Mouse (Mus musculus): ENCODE results near the gene Erbb3. TPM values are rescaled to one million over a fixed set of nuclear protein-coding genes. Genes with fewer than 3 reads are reported as not detected.

Erbb3 gene
- total RNA-seq, 2 experiments from 2014 or later, result 2.1 TPM

GRCm38 (mm10) chr10:128613154-128613440 lies 23.6 kb upstream of the Erbb3 start:
- ATAC-seq (replicated peaks; ENCODE audit: poor library complexity), result peak; percentile 36

GRCm38 (mm10) chr10:128612433-128613153 lies 23.1 kb upstream of the Erbb3 start:
- peak; percentile 99 for ATAC-seq (replicated peaks; ENCODE audit: poor library complexity)

- no peak for ATAC-seq (replicated peaks; ENCODE audit: poor library complexity)
Observed at GRCm38 (mm10) chr10:128606483-128606882, 17.0 kb upstream of the Erbb3 start.

- ATAC-seq (replicated peaks; ENCODE audit: poor library complexity), result peak; percentile 29; the same call in 1 of the 2 replicates
Observed at GRCm38 (mm10) chr10:128602470-128603128, 13.1 kb upstream of the Erbb3 start.

GRCm38 (mm10) chr10:128601499-128601898 lies 12.0 kb upstream of the Erbb3 start:
- no peak for ATAC-seq (replicated peaks; ENCODE audit: poor library complexity)

- no peak for ATAC-seq (replicated peaks; ENCODE audit: poor library complexity)
Observed at GRCm38 (mm10) chr10:128598476-128598875, 9.0 kb upstream of the Erbb3 start.

- ATAC-seq (replicated peaks; ENCODE audit: poor library complexity), result no peak
Observed at GRCm38 (mm10) chr10:128592797-128593196, 3.3 kb upstream of the Erbb3 start.

- no peak for ATAC-seq (replicated peaks; ENCODE audit: poor library complexity)
Observed at GRCm38 (mm10) chr10:128591436-128591835, 2.0 kb upstream of the Erbb3 start.

- peak; percentile 47 for ATAC-seq (replicated peaks; ENCODE audit: poor library complexity)
Observed at GRCm38 (mm10) chr10:128590193-128590690, 790 bp upstream of the Erbb3 start.

- no peak; the same call in 1 of the 2 replicates for ATAC-seq (replicated peaks; ENCODE audit: poor library complexity)
Observed at GRCm38 (mm10) chr10:128588775-128589463, 533 bp downstream of the Erbb3 start.

- ATAC-seq (replicated peaks; ENCODE audit: poor library complexity), result no peak
Observed at GRCm38 (mm10) chr10:128588136-128588535, 1.3 kb downstream of the Erbb3 start.

GRCm38 (mm10) chr10:128587697-128588096 lies 1.8 kb downstream of the Erbb3 start:
- ATAC-seq (replicated peaks; ENCODE audit: poor library complexity), result no peak

GRCm38 (mm10) chr10:128587120-128587519 lies 2.3 kb downstream of the Erbb3 start:
- ATAC-seq (replicated peaks; ENCODE audit: poor library complexity), result no peak

- ATAC-seq (replicated peaks; ENCODE audit: poor library complexity), result no peak
Observed at GRCm38 (mm10) chr10:128586546-128586945, 2.9 kb downstream of the Erbb3 start.

GRCm38 (mm10) chr10:128584386-128584785 lies 5.1 kb downstream of the Erbb3 start:
- ATAC-seq (replicated peaks; ENCODE audit: poor library complexity), result no peak

- ATAC-seq (replicated peaks; ENCODE audit: poor library complexity), result no peak; the same call in 1 of the 2 replicates
Observed at GRCm38 (mm10) chr10:128583644-128584043, 5.8 kb downstream of the Erbb3 start.

GRCm38 (mm10) chr10:128579731-128580130 lies 9.7 kb downstream of the Erbb3 start:
- no peak for ATAC-seq (replicated peaks; ENCODE audit: poor library complexity)

GRCm38 (mm10) chr10:128579298-128579697 lies 10.2 kb downstream of the Erbb3 start:
- ATAC-seq (replicated peaks; ENCODE audit: poor library complexity), result no peak

GRCm38 (mm10) chr10:128578330-128578729 lies 11.1 kb downstream of the Erbb3 start:
- peak; percentile 79 for ATAC-seq (replicated peaks; ENCODE audit: poor library complexity)

GRCm38 (mm10) chr10:128575063-128575462 lies 14.4 kb downstream of the Erbb3 start:
- ATAC-seq (replicated peaks; ENCODE audit: poor library complexity), result peak; percentile 85

- peak; percentile 82 for ATAC-seq (replicated peaks; ENCODE audit: poor library complexity)
Observed at GRCm38 (mm10) chr10:128565788-128566531, 23.5 kb downstream of the Erbb3 start, which contains the start of gene Pa2g4. Gene Pa2g4, minus strand, starts transcription at chr10:128565987.

Measured in megakaryocyte progenitor cell, adult 5-6 weeks (primary cell).